Mouse (Mus musculus): ENCODE measurements around the gene Por. TPM values are rescaled to one million over a fixed set of nuclear protein-coding genes. Genes with fewer than 3 reads are reported as not detected.
A peak's percentile ranks its signal among the peaks of the same experiment; 100 is the strongest.

The Por gene
- total RNA-seq, 4 experiments from 2014 or later: 93.4 to 111 (median 107) TPM

DNA sequence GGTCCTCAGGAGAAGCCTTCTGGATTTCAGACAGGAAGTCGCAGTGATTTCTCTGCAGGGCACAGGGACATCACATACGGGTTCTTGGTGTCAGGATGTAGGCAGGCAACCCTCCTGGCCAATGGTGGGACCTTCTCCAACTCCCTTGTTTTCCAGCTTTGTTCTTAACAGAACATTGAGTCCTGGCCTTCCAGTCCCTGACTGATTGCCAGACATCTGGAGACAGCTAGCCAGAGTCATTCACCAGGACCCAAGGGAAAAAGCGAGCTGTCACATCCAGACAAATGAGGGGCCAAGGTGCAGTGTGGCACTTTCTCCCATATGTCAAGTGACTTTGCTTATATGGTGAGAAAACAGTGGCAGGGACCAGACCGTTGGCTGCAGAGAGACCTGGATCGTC is 13.8 kb upstream of the Por start:
- DNase-seq (ENCODE audit: low spot score in 2 of 2): no peak

DNA sequence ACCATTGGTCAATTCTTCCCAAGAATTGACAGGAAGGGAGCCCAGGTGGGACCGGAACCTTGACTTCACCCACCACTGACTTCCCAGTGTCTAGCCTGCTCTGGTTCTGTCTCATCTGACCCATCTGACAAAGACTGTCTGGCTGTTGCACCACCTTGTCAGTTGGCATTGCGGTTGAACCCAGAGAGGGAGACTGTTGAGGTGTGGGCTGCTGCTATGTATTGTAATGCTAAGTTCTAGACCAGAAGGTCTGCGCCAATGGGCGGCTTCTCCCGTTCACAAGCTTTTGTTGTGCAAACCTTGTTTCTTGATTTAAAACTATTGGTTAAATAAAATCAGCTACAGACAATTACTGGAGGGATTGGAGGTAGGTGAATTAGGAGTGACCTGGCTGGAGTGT is 12.7 kb upstream of the Por start:
- DNase-seq (ENCODE audit: low spot score in 2 of 2): no peak

DNA sequence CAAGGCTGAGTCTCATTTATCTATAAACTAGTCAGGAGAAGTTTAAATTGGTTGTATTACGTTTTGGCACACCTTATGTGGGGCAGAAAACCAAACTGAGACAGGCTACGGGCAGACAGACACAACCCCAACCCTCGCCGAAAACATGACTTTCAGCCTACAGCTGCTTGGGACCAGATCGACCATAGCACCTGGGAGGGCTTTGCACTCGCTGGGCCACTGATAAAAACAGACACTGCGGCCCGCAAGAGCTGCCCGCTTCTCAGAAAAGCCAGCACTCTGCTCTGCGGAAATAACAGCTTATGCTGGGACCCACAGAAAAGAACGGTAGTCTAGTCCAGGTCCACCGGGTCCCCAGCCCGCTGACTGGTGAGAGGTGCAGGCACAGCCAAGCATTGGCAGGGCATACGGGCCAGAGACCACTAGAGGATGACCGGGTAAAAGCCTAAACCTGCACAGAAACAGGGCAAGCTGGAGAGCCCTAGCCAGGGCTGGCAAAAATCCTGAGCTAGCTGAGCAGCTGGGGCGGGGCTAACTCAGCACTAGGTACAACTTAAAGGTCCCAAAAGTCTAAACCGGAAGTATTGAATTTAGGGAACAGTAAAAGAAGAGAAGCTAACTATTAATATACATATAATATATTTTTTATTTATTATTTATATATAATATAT is 12.0 kb upstream of the Por start:
- DNase-seq (ENCODE audit: low spot score in 2 of 2): no peak

DNA sequence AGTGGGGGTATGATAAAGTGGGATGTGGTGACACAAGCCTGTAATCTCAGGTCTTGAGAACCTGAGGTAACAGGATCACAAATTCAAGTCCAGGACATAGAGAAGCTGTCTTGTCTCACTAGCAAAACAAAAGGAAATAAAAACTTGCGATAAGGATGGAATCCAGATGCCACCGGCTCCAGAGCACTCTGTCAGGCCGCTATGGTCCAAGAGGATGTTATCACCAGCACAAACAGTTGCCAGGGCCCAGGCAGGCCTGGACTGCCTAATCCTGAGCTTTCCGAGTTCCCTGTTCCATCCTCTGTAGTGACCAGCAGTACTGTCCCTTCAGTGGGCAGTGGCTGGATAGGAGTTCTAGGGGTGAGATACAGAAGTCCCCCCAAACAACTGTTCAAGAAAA is 9.9 kb upstream of the Por start:
- no peak for DNase-seq (ENCODE audit: low spot score in 2 of 2)

DNA sequence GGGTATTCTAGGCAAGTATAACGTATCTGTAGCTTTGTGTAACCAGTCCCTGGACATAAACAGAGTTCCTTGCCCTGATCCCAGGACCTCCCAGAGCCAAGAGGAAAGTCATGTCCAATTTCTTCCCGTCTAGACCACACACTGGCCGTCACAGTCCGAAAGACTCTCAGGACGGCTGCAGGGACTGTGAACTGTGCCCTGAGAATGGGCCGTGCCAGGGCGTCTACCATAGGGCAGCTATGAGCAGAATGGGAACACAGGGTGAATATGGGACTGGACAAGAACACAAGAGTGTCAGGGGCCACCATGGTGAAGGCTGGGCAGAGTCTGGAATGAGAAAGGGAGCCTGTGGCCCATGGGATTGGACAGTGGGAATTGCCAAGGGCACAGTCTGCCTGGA is 9.3 kb upstream of the Por start:
- DNase-seq (ENCODE audit: low spot score in 2 of 2): no peak

DNA sequence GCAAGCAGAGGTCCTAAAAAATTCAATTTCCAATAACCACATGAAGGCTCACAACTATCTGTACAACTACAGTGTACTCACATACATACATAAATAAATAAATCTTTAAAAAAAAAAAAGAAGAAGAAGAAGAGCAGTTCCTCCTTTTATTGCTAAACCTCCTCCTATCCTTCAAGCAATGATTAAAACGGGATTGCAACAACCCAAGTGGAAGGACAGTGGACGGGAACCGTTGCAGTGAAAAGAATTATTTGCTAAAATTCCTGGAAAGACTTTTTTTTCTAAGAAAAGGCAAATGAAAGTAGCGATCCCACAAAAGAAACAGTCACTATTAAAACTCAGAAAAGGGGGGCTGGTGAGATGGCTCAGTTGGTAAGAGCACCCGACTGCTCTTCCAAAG is 2.9 kb upstream of the Por start:
- no peak for DNase-seq (ENCODE audit: low spot score in 2 of 2)

DNA sequence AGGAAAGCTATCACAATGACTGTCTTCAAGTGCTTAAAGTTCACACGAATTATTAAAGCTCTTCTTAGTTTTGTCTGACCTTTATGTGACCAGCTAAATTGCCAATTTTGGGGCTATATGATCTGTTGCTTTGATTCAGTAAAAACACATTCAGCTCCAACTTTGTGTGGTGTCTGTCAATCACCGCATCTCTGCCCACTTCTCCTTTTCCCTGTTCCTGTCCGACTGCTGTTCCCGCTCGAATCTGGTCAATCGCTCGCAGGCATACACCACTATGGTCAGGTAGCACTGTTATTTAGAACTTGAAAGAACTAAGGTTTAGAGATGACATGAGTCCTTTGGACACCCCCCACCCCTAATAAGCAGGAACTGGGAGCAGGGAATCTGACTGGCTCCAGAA is 1.8 kb upstream of the Por start:
- DNase-seq (ENCODE audit: low spot score in 2 of 2): no peak

DNA sequence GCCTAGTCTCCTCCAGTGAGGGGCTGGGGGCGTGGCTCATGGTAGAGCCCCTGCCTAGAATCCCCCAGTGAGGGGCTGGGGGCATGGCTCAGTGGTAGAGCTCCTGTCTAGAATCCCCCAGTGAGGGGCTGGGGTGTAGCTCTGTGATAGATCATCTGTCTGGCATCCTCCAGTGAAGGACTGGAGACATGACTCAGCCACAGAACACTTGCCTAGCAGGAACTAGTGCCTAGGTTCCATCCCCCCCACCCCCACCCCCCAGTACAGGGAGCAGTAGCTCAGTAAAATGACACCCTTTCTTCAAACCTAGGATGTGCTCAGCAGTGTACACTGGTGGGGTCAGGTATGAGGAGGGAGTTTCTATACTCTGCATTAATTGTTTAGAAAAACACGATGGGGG is 1.0 kb downstream of the Por start:
- DNase-seq (ENCODE audit: low spot score in 2 of 2): no peak

DNA sequence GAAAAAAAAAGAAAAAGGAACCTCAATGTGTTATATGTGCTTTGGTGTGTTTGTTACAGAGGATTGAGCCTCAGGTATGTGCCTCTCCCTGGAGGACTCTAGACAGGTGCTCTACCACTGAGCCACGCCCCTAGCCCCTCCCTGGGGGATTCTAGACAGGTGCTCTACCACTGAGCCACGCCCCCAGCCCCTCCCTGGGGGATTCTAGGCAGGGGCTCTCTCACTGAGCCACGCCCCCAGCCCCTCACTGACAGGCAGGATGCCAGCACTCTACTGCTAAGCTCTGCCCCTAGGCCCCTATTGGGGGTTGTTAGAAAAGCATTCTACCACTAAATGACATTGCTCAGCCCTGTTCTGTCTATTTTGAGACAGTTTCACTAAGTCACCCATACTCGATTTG is 2.7 kb downstream of the Por start:
- no peak for DNase-seq (ENCODE audit: low spot score in 2 of 2)

DNA sequence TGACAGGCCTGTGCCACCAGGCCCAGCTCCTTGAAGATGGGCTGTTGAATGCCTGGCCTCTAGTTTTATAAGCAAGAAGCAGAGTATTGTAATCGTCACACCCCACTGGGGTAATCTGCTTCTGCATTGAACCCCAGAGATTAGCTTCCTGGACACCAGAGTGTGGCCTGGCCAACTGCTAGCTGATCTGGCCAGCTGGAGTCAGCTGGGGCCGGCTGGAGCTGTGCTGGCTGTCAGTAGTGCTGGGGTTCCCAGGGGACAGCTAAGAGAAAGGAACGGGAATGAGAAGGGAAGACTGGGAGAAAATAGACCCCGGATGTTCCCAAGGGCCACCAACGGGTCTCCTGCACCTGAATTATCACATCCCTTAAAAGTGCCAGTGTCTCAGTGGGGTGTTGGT is 3.1 kb downstream of the Por start:
- no peak for DNase-seq (ENCODE audit: low spot score in 2 of 2)

DNA sequence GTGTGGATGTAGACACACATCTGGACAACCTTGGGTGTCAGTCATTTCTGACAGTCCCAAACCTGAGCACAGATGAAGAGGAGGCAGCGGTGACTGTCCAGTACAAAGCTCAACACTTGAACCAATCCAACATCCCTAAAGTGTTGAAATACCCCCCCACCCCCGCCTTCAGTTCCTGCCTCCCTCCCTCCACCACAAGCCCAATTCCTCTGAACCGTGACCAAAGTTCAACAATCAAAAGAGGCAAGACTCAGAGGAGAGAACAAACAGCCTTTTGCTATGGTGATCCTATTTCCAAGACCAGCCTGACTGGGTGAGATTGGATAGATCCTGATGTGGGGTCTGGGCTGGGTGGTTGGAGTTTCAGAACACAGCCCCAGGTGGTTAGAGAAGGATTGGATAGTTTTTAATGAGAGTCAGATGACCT is 4.5 kb downstream of the Por start:
- DNase-seq (ENCODE audit: low spot score in 2 of 2): no peak

DNA sequence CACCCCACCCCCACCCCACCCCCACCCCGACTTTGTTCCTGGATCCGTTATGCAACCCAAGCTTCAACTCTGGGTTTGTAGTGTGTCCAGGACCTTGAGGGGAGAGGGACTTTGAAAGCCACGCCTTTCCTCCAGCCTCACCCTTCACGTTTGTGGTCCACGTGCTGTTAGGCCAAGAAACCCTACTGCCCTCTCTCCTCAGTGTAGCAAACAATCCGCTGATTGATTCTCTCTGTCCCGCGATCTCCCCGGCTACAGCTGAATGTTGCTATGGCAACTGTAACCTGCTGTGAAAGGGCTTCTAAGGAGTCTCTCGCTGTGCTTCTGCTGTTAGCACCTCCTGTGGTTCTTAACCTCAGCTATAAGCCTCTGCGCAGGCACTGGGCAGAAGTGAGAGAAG is 5.0 kb downstream of the Por start:
- peak; percentile 70 to 87 for DNase-seq (ENCODE audit: low spot score in 2 of 2)

DNA sequence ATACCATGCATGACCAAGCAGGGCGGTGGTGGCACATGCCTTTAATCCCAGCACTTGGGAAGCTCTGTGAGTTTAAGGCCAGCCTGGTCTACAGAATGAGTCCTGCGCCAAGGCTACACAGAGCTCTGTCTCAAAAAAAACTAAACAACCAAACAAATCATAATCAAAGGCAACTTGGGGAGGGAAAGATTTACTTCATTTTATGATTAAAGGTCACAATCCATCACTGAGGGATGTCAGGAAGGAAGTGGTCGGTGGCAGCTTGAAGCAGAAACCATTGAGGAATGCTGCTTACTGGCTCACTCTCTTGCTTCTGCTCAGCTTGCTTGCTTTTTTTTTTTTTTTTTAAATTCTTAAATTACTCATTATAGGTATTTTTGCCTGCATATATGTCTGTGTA is 6.9 kb downstream of the Por start:
- no peak for DNase-seq (ENCODE audit: low spot score in 2 of 2)

DNA sequence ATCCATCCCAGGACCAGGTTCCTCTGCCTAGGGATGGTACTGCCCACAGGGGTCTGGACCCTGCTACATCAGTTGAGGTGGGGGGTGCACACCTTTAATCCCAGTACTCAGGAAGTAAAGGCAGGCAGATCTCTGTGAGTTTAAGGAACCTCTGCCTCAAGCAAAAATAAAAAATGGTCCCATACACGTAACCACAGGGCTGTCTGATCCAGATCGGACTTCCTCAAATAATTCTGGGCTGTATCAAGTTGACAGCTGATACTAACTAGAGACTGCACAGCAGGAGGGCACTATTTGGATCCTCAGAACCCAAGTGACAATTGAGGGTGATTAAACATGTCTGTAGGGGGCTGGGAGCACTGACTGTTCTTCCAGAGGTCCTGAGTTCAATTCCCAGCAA is 7.4 kb downstream of the Por start:
- DNase-seq (ENCODE audit: low spot score in 2 of 2): no peak

DNA sequence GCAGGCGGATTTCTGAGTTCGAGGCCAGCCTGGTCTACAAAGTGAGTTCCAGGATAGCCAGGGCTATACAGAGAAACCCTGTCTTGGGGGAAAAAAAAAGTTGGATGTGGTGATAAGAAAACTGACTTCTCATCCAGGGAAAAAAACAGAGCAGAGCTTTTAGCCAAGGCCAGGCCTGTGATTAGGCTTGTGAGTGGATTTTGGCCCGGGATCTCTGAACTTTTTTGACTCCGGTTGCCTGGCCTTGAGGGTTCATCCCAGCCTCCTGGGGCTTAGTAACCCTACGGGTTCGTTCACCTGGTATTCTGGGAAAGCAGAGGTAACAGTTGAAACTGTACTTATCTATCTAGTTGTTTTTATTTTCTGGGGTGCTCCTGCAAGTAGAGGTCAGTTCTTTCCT is 8.6 kb downstream of the Por start:
- DNase-seq (ENCODE audit: low spot score in 2 of 2): no peak

DNA sequence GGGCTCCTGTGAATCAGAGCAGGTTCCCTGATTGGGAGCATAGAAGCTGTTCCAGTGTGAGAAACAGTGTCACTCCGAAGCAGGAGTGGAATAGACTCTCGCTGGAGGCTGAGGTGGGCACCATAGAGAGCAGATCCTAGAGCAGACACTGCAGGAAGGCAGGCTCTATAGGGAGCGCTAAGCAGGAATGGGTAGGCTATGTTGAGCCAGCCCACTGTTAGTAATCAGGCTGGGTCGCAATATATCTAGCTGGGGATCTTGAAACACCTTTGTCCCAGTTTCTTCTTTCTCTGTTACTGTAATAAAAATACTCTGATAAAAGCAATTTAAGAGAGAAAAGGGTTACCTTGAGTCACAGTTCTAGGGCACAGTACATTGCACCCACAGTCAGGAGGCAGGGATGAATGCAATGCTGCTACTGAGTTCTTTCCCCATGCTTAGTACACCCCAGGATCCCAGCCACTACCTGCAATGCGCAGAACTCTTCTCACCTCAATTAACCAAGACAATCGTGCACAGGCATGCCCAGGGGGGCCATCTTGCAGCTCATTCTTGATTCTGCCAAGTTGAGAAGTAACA is 11.2 kb downstream of the Por start:
- DNase-seq (ENCODE audit: low spot score in 2 of 2): no peak

DNA sequence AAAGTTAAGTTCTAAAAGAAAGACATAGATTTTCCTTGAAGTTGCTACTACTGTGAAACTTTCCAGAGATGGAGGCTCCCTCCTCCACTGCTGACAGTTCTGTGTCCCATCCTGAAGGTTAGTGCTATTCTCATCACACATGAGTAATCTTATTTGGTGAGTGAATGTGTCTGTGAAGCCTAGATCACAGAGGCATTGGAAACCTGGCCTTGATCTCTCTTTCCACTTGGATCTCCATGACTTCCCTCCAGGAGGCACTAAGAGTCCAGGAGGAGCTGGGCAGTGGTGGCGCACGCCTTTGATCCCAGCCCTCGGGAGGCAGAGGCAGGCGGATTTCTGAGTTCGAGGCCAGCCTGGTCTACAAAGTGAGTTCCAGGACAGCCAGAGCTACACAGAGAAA is 12.2 kb downstream of the Por start:
- no peak for DNase-seq (ENCODE audit: low spot score in 2 of 2)

DNA sequence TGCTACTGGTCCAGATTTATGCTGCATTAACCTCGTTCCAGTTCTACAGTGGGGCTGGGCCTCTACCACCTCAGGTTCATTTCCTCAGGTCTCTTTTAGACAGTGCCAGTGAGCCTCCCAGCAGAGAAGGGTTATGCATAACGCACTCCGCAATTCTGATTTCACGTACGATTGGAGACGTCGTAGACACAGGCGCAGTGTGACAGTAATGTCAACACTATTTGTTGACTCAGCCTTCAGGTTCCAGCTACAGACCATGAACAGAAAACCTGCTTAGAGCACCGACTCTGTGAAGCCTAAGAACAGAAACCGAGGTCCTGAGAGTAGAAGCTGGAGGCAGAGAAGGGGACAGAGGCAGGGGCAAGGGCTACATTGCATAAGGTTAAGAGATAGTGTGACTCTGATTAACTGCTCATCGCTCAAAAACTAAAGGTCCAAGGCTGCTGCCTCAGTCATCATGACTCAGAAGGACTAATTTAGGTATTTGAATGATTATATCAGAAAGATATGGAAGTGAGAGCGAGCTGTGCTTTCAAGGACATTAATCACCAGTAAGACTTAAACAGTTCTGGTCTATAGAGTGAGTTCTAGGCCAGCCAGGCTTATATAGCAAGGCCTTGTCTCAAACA is 13.2 kb downstream of the Por start:
- no peak for DNase-seq (ENCODE audit: low spot score in 2 of 2)

DNA sequence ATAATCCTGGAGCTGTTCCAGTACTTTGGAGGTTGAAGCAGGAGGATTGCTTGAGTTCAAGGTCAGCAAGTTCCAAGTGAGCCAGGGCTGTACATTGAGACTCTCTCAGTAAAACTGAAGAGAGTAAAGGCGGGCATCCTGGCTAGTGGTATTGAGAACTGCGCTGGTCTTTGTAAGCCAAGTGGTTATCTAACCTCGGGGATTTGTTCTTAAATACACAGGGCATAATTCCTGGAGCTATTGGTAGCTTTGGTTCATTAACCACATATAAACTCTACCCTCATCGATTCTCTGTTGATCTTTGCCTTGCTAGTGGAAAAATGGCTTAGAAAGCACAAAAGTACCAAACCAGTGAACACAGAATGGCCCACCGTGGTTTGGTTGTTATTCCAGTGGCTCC is 20.6 kb downstream of the Por start:
- no peak for DNase-seq (ENCODE audit: low spot score in 2 of 2)

DNA sequence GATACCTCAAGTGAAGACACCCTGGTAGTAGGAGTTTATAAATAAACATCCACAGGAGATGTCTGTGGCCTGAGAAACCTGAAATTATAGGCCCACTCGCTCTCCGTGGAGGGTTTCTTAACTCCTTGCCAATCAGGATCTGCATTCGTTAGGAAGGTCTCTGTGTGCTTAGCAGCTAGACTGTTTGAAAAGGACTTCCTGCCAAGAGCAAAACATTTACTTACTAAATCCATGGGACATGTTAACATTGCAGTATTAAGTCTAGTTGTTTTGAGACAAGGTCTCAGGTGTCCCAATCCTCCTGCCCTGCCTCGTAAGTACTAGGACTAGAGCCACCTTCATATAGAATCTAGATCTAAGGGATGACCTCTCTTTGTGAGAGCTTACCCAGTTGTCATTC is 21.4 kb downstream of the Por start:
- DNase-seq (ENCODE audit: low spot score in 2 of 2): no peak

DNA sequence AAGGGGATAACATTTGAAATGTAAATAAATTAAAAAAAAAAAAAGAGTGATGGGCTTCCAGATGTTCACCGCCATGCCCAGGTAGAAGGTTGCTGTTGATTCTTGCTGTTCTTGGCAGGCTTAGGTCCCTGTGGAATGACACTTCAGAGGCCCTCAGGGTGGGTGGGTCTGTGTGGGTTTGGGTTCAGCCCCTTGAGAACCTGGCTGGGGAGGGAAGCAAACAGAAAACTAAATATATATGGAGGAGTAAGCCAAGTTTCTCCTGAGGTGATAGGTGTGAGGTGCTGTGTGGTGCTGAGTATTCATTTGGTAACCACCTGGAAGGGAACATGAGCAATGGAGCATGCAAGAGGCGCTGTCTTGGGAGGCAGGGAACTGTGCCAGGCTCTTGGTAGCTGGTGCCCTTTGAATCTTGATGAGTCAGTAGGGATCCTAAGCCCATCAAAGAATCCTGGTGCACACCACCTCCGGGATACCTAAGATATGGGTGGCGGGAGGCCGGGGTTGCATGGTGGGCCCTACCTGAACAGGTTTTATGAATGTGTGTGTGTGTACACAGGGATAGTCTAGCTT is 23.5 kb downstream of the Por start:
- DNase-seq (ENCODE audit: low spot score in 2 of 2): no peak

DNA sequence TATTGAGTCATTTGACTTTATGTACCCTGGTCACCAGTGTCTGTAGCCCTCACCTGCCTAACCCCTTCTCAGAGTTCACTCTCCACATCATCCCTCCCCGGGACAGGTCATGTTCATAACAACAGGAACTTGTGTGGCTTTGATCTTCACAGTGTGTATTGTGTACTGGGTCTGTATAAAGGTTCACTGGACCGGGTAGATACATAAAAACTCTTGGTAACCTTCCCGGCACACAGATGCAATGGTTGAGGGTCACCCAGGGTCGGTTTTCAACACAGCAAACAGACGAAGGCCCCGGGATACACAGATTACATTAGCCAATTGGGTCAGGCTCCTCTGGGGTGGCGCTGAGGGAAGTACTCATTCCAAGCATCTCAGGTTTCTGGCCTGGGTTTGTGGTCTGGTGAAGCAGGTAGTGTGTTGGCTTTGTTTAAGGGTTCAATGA is 25.5 kb downstream of the Por start:
- no peak for DNase-seq (ENCODE audit: low spot score in 2 of 2)

DNA sequence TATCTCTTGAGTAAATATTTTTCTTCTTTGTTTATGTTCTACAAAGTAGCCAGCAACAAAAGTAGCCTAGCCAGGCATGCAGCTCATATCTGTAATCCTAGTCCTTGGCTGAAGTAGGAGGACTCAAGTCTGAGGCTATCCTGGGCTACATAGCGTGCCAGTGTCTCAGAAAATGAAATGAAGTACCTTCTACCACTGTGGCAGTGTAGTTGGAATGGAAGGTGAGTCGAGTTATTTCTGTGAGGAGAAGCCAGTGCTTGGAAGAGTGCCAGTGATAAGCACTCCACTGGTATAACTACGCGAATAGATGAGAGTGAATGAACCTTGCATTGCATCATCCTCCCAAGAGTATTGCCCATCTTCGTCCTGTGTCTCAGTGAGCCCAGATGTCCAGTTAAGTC is 27.9 kb downstream of the Por start:
- no peak for DNase-seq (ENCODE audit: low spot score in 2 of 2)

Data from layer of hippocampus, adult 8-10 months (tissue).